Mouse (Mus musculus) heart, embryonic 13.5 days (tissue): ENCODE data around the gene Arsg. TPM values are rescaled to one million over a fixed set of nuclear protein-coding genes. Genes with fewer than 3 reads are reported as not detected.

Experiments used
- ATAC-seq: fragments of 200-750 bp; cut with Nextera tagmentation; 2 replicates; pipeline ENCODE4 v1.8.0; 2017; ENCODE audit warnings: moderate TSS enrichment; ENCODE audit not compliant: insufficient number of reproducible peaks, low FRiP score, low TSS enrichment; ENCODE audit errors: extremely low read depth
- H3K27ac ChIP-seq: fragments of 300-500 bp; sonication (generic); replicated peaks from 2 replicates; pipeline ENCODE4 v1.5.1; 2015; ENCODE audit warnings: moderate library complexity, mild to moderate bottlenecking, inconsistent platforms
- H3K27me3 ChIP-seq: fragments of 300-500 bp; sonication (generic); replicated peaks from 2 replicates; pipeline ENCODE4 v1.6.1; 2015; ENCODE audit warnings: mild to moderate bottlenecking, inconsistent platforms
- H3K36me3 ChIP-seq: fragments of 300-500 bp; sonication (generic); 2 replicates; pipeline ENCODE4 v1.6.1; 2015; ENCODE audit warnings: mild to moderate bottlenecking, inconsistent platforms
- H3K4me1 ChIP-seq: fragments of 300-500 bp; sonication (generic); 2 replicates; pipeline ENCODE4 v1.6.1; 2015; ENCODE audit warnings: inconsistent platforms
- H3K4me2 ChIP-seq: fragments of 300-500 bp; sonication (generic); 2 replicates; pipeline ENCODE4 v1.6.1; 2015; ENCODE audit warnings: inconsistent platforms, mild to moderate bottlenecking, moderate library complexity
- H3K4me3 ChIP-seq: fragments of 300-500 bp; sonication (generic); 2 replicates; pipeline ENCODE4 v1.5.1; 2015; ENCODE audit warnings: moderate library complexity, mild to moderate bottlenecking, inconsistent platforms
- H3K9ac ChIP-seq: fragments of 300-500 bp; sonication (generic); 2 replicates; pipeline ENCODE4 v1.6.1; 2015; ENCODE audit warnings: inconsistent platforms, mild to moderate bottlenecking, moderate library complexity
- H3K9me3 ChIP-seq: fragments of 300-500 bp; sonication (generic); 2 replicates; pipeline ENCODE4 v1.6.1; 2016; ENCODE audit warnings: inconsistent platforms
- WGBS: fragments of 180-500 bp; shearing (Covaris S2); methylation state at CpG from one replicate; pipeline ENCODE4 v1.1.7; 2015; ENCODE audit warnings: mixed read lengths; 5-methylcytosine and 5-hydroxymethylcytosine counted together
- polyA plus RNA-seq: library from polyadenylated mRNA; unstranded; fragments of >200 nt; fragmentation: Nextera tagmentation; extraction: Ambion mirVana; gene quantifications from 2 replicates; pipeline ENCODE4 v1.2.1, GENCODE M21; 2015

The Arsg gene
- polyA plus RNA-seq, 1 experiment from 2014 or later = 3.8 TPM

GRCm38 (mm10) chr11:109569007-109569618 lies 95.9 kb downstream of the Arsg start:
- Histone ChIP-seq H3K27ac (no peak overlapping the region), H3K9me3 (no peaks in the 10 kb centered on the region), H3K36me3 (peaks cover 24% of the 10 kb centered on the region), H3K4me2 (no peak overlapping the region), H3K4me3 (no peak overlapping the region), H3K4me1 (0 out of 2 replicates have a peak, but pooled peaks cover 3% of the 10 kb centered on the region), H3K9ac (no peak overlapping the region), H3K27me3 (no peaks in the 10 kb centered on the region)
- no peak for ATAC-seq
- WGBS = 67% methylated on average over 12 of the region's 12 CpGs

GRCm38 (mm10) chr11:109569809-109570208 lies 96.6 kb downstream of the Arsg start:
- H3K4me2 ChIP-seq = no peak overlapping the region
- 55% methylated on average over 7 of the region's 7 CpGs for WGBS
- no peak overlapping the region for H3K27ac ChIP-seq

DNA sequence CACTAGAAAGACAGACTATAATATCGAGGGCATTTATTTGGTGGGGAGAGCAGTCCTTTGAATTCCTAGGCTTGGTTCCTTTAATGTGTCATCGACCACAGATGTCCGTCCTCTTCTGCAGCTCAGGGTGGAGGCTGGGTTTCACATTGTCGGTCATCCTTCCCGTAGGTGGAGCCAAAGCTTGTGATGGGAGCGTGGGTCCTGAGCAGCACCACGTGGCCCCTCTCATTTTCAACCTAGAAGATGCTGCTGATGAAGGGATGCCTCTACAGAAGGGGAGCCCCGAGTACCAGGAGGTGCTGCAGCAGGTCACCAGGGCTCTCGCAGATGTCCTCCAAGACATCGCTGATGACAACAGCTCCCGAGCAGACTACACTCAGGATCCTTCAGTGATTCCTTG lies 98.9 kb downstream of the Arsg start:
- Histone ChIP-seq H3K27ac (no peak overlapping the region), H3K27me3 (no peaks in the 10 kb centered on the region), H3K4me2 (no peak overlapping the region), H3K4me1 (0 out of 2 replicates have a peak, but pooled peaks cover 3% of the 10 kb centered on the region), H3K9me3 (no peaks in the 10 kb centered on the region), H3K4me3 (no peak overlapping the region), H3K36me3 (peaks cover 49% of the 10 kb centered on the region), H3K9ac (no peak overlapping the region)
- WGBS = 81% methylated on average over 11 of the region's 11 CpGs
- no peak for ATAC-seq

More at GRCm38 (mm10) chr11:109569809-109570208, 96.6 kb downstream of the Arsg start:
- Histone ChIP-seq H3K9ac (no peak overlapping the region), H3K27me3 (no peaks in the 10 kb centered on the region), H3K9me3 (no peaks in the 10 kb centered on the region), H3K4me1 (0 out of 2 replicates have a peak, but pooled peaks cover 3% of the 10 kb centered on the region), H3K4me3 (no peak overlapping the region), H3K36me3 (peaks cover 29% of the 10 kb centered on the region)
- no peak for ATAC-seq

DNA sequence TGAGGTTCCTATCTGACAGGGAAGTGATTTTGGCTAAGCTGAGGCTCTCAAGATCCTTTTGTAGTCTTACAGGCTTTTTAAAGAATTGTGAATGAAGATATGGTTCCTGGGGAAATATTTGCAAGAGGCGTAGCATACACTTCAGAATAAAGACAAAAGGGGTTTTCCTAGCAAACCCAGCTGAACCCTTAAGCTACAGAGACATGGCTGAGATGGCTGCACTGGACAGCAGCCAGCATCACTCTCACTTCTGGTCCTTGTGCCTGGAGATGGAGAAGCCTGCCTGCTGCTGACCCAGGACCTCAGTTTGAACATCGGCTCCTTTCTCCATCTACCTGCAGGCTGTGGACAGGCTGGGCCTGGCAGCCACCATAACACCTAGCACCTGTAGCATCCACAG lies 101.4 kb downstream of the Arsg start:
- Histone ChIP-seq H3K9me3 (no peaks in the 10 kb centered on the region), H3K4me2 (no peak overlapping the region), H3K4me1 (no peaks in the 10 kb centered on the region), H3K4me3 (no peak overlapping the region), H3K9ac (no peak overlapping the region), H3K27ac (no peak overlapping the region), H3K27me3 (no peaks in the 10 kb centered on the region), H3K36me3 (peaks cover 75% of the 10 kb centered on the region)
- no peak for ATAC-seq
- WGBS = 83% methylated on average over 2 of the region's 2 CpGs

GRCm38 (mm10) chr11:109575832-109576231 lies 102.7 kb downstream of the Arsg start:
- Histone ChIP-seq H3K27me3 (no peaks in the 10 kb centered on the region), H3K4me3 (no peak overlapping the region), H3K9ac (no peak overlapping the region), H3K9me3 (no peaks in the 10 kb centered on the region), H3K27ac (no peak overlapping the region), H3K4me1 (no peaks in the 10 kb centered on the region), H3K4me2 (no peak overlapping the region), H3K36me3 (peaks cover 87% of the 10 kb centered on the region)
- WGBS = 80% methylated on average over 6 of the region's 6 CpGs
- no peak for ATAC-seq

DNA sequence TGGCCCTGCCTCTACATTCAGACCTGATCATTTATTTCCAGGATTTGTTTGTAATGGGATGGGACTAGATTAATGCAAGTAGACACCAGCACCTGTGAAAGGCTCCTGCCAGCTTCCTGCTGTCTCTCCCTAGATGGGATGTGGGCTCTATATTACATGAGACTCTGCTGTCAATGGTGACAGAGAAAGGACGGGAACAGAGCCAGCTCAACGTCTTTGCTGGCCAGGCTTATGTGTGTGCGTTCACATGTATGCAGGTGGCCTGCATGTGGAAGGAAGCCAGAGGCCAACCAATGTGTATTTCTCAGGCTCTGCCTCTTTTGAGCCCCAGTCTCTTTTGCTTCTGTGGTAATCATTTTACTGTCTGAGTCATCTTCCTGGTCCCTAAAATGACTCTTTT lies 105.4 kb downstream of the Arsg start:
- Histone ChIP-seq H3K4me2 (no peak overlapping the region), H3K27ac (no peak overlapping the region), H3K36me3 (peaks cover 96% of the 10 kb centered on the region), H3K4me3 (no peak overlapping the region), H3K9me3 (no peaks in the 10 kb centered on the region), H3K9ac (no peak overlapping the region), H3K27me3 (no peaks in the 10 kb centered on the region), H3K4me1 (no peaks in the 10 kb centered on the region)
- WGBS = 78% methylated on average over 3 of the region's 3 CpGs
- no peak for ATAC-seq

DNA sequence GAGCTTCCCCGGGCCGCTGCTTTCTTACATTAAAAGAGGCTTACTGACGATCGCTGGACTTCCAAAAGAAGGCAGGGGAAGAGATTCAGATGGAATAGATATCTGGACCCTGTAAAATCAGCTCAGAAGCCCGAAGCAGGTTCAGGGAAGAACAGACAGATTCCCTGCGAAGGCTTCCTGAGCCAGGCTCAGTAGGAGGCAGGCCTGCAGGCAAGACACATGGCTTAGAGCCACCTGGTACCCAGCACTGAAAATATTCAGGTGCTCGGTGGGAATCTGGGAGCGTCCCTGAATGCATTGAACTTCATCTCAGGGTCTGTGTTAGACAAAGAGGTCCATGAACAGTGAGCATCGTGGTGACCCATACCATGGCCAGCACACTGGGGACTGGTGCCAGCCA lies 106.8 kb downstream of the Arsg start:
- Histone ChIP-seq H3K27me3 (no peaks in the 10 kb centered on the region), H3K4me2 (no peak overlapping the region), H3K9ac (no peak overlapping the region), H3K4me1 (no peaks in the 10 kb centered on the region), H3K36me3 (peaks cover 97% of the 10 kb centered on the region), H3K9me3 (no peaks in the 10 kb centered on the region), H3K27ac (no peak overlapping the region), H3K4me3 (no peak overlapping the region)
- 86% methylated on average over 9 of the region's 9 CpGs for WGBS
- ATAC-seq = no peak

DNA sequence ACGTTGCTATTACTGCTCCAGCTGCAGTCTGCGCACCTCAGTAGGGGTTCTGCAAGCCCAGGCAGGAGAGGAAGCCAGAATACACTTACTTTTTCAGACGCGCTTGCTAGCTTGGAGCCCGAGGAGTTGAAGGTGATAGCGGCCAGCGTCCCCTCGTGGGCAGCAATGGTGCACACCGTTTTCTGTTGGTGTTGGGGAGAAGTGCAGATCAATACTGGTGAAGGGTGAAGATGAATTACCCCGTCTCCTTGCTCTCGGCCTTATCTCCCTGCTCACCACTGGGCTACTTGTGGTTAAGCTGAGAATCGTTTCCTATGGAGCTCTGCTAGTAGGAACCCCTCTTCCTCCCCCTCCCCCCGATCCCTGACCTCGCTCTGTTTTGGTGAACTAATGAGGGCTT lies 110.8 kb downstream of the Arsg start:
- peaks cover 25% of the 10 kb centered on the region for H3K4me1 ChIP-seq
- H3K27me3 ChIP-seq = no peaks in the 10 kb centered on the region
- H3K36me3 ChIP-seq = peaks cover 66% of the 10 kb centered on the region
- no peak overlapping the region for H3K4me2 ChIP-seq
- no peak overlapping the region for H3K4me3 ChIP-seq
- no peak overlapping the region for H3K9ac ChIP-seq
- no peaks in the 10 kb centered on the region for H3K9me3 ChIP-seq
- ATAC-seq = no peak
- no peak overlapping the region for H3K27ac ChIP-seq
- WGBS = 58% methylated on average over 14 of the region's 14 CpGs

GRCm38 (mm10) chr11:109584843-109585713 lies 111.9 kb downstream of the Arsg start:
- no peak overlapping the region for H3K4me2 ChIP-seq
- H3K9ac ChIP-seq = no peak overlapping the region
- H3K27me3 ChIP-seq = no peaks in the 10 kb centered on the region
- H3K4me3 ChIP-seq = no peak overlapping the region
- H3K4me1 ChIP-seq = peaks cover 32% of the 10 kb centered on the region
- no peaks in the 10 kb centered on the region for H3K9me3 ChIP-seq
- H3K36me3 ChIP-seq = peaks cover 56% of the 10 kb centered on the region
- ATAC-seq = no peak
- H3K27ac ChIP-seq = no peak overlapping the region
- WGBS = 47% methylated on average over 11 of the region's 11 CpGs

- ATAC-seq = no peak
- H3K27ac ChIP-seq = peak overlapping the region; percentile 76; the same call in 1 of the 2 replicates
- peaks cover 37% of the 10 kb centered on the region for H3K4me1 ChIP-seq
- peaks cover 42% of the 10 kb centered on the region for H3K36me3 ChIP-seq
- no peaks in the 10 kb centered on the region for H3K9me3 ChIP-seq
- no peak overlapping the region for H3K9ac ChIP-seq
- H3K4me2 ChIP-seq = no peak overlapping the region
- no peaks in the 10 kb centered on the region for H3K27me3 ChIP-seq
- 63% methylated on average over 2 of the region's 2 CpGs for WGBS
- H3K4me3 ChIP-seq = no peak overlapping the region
Observed at GRCm38 (mm10) chr11:109586424-109586823, 113.2 kb downstream of the Arsg start.

DNA sequence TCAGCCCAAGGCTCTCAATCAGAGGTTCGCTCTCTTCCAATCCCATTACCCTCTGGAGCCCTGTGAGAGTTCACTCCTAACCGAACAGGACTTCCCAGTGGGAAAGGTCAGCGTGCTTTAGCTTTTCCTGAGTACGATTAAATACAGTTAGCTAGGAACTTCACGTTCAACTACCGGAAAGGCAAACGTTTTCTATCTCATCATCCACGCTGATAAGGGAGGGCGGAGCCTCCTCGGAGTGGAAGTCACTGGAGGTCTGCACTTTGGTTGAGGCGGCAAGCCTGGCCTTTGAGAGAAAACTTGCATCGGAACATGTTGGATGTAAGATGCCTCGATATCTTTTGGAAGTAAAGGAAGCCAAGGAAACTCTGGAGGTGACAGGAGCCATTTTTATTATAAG lies 113.8 kb downstream of the Arsg start:
- Histone ChIP-seq H3K4me3 (no peak overlapping the region), H3K4me2 (peak overlapping the region; percentile 36), H3K9me3 (no peaks in the 10 kb centered on the region), H3K36me3 (peaks cover 37% of the 10 kb centered on the region), H3K27ac (peak overlapping the region; percentile 76), H3K4me1 (peaks cover 37% of the 10 kb centered on the region), H3K9ac (peak overlapping the region; percentile 61), H3K27me3 (no peaks in the 10 kb centered on the region)
- WGBS = 28% methylated on average over 13 of the region's 13 CpGs
- no peak; the same call in 1 of the 2 replicates for ATAC-seq
